Mouse (Mus musculus) cerebellum, postnatal 4 days (tissue): ENCODE data around the gene Krtap4-2.
"Not testable (repeated sequence)": the region's sequence is repeated elsewhere in the genome, so short reads cannot be mapped to it uniquely, and the experiment has no call there.

ENCODE experiments used
- DNase-seq, 2 experiments: peaks; one replicate each; pipeline ENCODE4 v3.0.0; 2022; ENCODE audit warnings: low spot score in 2 of 2, mixed read lengths in 1 of 2

Krtap4-2 gene

DNA sequence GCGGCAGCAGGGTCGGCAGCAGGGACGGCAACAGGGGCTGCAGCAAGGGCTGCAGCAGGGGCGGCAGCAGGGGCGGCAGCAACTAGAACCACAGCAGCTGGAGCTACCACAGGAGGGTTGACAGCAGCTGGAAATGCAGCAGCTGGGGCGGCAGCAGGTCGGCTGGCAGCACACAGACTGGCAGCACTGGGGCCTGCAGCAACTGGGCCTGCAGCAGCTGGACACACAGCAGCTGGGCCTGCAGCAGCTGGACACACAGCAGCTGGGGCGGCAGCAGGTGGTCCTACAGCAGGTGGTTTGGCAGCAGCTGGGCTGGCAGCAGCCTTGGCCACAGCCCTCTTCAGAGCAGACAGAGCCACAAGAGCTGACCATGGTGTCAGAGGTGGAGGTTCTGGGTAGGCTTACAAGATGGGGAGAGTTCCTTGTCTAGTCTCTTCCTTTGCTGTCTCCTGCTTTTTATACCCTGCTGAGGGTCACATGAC is at the start of gene Krtap4-2:
Gene Krtap4-2, minus strand, starts transcription at position 432 of the 482 bp plus-strand sequence.
- no peak for DNase-seq

DNA sequence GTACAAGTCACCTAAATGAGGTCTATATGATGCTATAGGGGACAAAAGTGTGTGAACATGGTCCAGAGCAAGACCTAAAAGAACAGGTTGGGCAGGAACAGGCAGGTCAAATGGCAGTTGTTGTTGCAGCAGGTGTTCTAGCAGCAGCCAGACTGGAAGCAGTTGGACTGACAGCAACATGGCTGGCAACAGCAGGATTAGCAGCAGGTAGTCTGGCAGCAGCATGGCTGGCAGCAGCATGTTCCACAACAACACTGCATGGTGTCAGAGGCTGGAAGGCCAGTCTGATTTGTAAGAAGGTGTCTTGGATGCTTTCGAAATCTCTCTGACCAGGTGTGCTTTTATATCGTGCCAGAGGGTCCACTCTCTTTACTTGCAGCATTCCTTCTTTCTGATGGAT is 48.6 kb upstream of the Krtap4-2 start:
- DNase-seq, result peak in 1 of 2 experiments; percentile 9

DNA sequence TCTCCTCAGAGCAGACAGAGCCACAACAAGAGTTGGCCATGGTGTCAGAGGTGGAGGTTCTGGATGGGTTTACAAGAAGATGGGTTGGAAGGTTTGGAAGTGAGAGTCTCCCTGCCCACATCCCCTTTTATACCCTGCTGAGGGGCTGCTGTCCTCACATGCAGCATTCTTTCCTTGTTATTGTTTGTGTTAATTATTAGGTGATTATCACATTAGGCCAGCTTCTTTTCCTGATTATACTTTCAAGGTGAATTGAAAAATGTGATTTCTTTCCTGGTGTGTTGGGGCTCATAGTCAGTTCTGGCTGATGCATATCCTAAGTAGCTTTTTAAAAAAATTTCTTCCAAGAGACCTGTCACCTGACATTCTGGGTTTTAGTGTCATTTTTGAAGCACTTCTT is 31.0 kb upstream of the Krtap4-2 start, which contains the start of gene Krtap4-6:
Gene Krtap4-6, minus strand, starts transcription at position 101 of the 400 bp plus-strand sequence.
- no peak for DNase-seq

DNA sequence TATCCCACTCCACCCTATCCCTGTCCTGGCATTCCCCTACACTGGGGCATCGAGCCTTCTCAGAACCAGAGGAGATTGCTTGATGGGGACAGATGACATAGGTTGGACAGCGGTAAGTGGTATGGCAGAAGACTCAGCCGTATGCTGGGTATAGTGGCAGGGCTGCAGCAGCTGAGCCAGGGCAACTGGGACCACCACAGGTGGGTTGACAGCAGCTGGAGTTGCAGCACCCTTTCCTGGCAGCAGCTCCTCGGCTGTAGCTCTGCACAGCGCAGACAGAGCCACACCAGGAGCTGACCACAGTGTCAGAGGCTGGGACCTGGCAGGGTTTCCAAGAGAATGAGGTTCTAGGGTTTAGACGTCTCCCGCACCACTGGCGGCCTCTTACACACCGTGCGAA is 27.9 kb upstream of the Krtap4-2 start:
- no peak for DNase-seq

DNA sequence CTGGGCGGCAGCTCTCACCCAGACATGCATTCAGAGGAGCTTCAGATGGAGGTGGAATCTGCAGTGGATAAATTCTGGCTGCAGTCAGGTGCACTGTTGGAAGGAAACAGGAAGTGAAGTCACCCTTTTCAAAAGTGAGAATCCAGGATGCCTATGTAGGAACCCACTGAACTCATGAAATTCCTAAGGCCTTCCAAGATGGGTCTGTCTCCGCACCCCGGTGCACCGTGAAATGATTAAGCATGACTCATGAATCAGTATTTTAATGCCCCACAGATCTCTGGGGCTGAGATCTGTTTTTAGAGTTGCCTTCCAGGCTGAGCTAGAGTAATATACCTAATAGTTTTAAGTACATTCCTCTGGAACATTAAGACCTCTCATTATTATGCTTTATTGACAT is 24.4 kb upstream of the Krtap4-2 start:
- DNase-seq, result no peak

DNA sequence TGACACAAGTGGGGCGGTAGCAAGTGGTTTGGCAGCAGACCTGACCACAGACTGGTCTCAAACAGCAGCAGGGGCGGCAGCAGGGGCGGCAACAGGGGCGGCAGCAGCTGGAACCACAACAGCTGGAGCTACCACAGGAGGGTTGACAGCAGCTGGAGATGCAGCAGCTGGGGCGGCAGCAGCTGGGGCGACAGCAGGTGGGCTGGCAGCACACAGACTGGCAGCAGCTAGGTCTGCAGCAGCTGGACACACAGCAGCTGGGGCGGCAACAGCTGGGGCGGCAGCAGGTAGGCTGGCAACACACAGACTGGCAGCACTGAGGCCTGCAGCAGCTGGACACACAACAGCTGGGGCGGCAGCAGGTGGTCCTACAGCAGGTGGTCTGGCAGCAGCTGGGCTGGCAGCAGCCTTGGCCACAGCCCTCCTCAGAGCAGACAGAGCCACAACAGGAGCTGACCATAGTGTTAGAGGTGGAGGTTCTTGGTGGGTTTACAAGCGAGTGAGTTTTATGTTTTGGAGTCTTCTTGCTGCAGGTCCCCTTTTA is 23.7 kb upstream of the Krtap4-2 start, which contains the start of gene Gm11563:
Gene Gm11563, minus strand, starts transcription at position 494 of the 544 bp plus-strand sequence.
- not testable (repeated sequence) for DNase-seq

DNA sequence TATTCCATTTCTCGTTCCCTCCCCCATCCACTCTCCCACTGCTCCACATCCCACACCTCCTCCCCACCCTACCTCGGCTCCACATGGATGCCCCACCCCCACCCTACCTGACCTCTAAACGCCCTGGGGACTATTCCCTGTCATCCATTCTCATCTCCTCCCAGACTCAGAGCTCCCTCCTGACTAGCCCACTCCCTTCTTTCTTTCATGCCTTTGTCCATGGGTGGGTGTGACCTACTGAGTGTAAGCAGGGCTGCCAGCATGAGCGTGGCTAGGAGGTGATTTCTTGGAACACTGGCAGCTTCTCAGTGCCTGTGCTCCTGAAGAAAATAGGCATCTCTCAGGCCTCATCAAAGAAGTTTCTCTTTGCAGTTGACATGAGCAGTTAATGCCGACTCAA is 22.2 kb upstream of the Krtap4-2 start:
- no peak for DNase-seq

DNA sequence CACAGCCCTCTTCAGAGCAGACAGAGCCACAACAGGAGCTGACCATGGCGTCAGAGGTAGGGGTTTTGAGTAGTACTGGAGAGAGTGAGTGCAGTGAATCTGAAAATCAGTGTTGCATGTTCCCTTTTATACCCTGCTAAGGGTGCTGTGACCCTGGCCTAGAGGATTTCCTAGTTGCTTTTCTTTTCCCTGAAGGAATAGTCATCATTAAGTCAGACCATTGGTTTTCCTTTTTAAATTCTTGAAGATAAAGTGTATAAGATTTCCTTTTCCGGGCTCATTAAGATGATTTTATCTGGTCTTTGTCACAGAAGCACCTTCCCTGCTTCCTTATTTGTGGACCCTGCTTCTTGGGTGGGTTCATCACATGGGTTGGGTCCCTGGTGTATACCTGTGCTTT is 15.3 kb upstream of the Krtap4-2 start, which contains the start of gene Gm11555:
Gene Gm11555, minus strand, starts transcription at position 101 of the 400 bp plus-strand sequence.
- no peak for DNase-seq

DNA sequence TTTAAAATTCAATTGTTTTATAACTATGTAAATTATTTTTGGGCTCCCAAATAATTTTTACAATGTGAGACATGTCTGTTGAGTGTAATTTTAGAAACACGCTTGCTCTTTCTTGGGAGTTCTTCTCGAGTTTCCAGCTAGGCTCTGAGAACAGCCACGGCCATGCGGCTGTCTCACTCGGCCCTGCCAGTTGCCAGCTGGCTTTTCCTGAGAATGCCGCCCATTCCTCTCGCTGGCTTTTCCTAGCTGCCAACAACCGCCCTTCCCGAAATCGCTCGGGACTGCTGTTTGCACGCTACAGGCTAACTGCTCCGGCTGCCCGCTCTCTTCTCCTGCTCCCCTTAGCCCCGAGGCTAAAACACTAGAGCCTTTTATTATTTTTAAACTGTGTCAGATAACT is 11.6 kb upstream of the Krtap4-2 start:
- DNase-seq, result no peak

DNA sequence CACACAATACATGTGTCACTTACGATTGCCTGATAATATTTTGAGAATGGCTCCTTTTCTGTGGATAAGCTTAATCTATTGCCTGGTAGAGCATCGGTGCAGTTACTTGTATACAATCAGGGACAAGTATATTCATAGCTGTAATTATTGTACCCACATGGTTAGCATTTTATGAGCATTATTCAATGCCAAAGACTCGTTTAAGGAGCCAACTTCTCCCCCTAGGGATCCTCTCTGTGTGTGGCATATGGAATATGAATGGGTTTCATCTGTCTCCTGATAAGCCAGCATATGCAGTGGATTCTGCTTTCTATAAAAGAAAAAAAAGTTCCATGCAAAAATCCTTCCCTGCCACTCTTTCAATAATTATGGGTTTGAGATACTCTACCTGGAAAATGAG is 9.5 kb upstream of the Krtap4-2 start:
- DNase-seq, result no peak

DNA sequence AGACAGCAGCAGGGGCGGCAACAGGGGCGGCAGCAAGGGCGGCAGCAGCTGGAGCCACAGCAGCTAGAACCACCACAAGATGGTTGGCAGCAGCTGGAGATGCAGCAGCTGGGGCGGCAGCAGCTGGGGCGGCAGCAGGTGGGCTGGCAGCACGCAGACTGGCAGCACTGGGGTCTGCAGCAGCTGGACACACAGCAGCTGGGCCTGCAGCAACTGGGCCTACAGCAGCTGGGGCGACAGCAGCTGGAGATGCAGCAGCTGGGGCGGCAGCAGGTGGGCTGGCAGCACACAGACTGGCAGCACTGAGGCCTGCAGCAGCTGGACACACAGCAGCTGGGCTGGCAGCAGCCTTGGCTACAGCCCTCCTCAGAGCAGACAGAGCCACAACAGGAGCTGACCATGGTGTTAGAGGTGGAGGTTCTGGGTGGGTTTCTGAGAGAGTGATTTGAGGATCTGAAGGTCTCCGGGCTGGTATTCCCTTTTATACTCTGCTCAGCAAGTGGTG is 8.8 kb upstream of the Krtap4-2 start, which contains the start of gene Krtap4-7:
Gene Krtap4-7, minus strand, starts transcription at position 455 of the 505 bp plus-strand sequence.
- not testable (repeated sequence) for DNase-seq

DNA sequence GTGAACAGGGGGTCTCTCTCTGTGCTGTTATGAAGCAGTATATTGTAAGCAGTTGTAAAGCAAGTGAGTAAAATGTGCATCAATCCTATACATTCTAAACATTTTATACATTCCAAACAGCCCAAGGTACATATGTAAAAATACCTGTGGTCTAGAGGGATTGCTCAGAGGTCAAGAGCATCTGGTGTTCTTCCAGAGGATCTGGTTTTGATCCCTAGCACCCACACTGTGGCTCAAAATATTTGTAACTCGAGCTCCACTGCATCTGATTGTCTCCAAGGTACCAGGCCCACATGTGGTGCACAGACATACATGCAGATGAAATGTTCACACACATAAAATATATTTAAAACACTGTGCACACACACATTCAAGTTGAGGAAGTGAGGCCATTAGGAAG is 6.0 kb upstream of the Krtap4-2 start:
- DNase-seq, result no peak

DNA sequence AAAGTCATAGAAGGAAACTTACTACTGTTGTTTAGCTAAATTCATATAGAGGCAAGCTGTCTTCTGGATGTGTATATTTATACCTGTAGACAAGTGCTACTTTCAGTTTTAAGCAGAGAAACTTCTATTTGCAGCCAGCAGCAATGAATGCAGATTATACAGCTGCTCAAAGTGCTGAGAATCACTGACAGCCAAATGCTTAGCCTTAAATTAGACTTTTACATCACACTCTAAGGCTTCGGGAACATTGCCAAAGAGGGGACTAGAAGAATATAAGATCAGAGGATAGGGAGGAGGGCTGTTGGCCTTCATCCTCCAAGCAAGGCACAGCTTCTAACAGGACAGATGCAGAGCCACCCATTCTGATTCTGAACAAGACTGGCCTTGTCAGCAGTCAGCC is 2.2 kb upstream of the Krtap4-2 start:
- DNase-seq, result no peak

DNA sequence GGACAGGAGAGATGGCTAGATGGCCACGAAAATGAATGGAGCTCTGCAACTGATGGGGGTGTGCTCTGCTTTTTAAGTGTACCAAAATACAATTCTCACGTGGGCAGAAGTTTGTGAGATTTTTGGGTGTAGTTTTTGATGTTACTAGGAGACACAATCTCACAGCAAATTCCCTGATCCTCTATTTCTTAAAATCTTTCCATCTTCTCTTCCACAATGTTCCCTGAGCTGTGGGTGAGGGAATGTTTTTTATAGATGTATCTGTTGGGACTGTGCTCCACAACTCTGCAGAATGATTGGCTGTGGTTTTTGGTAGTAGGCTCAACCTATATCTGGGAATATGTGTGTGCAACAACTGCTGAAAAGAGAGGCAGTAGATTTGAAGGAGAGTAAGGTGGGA is 1.6 kb downstream of the Krtap4-2 start:
- no peak for DNase-seq

DNA sequence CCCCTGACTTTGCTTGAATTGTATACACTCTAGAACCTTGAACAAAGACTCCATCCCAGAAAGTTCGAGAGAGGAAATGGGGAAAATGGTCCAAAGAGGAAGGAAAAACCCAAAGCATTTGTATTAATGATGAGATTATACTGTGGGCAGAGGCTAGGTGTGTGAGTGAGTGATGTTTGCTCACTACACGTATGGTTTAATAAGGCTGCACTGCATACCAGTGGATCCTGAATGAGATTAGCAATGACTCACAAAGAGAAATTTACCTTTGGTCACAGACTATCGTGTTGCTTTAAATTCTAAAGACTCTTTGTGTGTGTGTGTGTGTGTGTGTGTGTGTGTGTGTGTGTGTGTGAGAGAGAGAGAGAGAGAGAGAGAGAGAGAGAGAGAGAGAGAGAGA is 4.0 kb downstream of the Krtap4-2 start:
- no peak for DNase-seq

DNA sequence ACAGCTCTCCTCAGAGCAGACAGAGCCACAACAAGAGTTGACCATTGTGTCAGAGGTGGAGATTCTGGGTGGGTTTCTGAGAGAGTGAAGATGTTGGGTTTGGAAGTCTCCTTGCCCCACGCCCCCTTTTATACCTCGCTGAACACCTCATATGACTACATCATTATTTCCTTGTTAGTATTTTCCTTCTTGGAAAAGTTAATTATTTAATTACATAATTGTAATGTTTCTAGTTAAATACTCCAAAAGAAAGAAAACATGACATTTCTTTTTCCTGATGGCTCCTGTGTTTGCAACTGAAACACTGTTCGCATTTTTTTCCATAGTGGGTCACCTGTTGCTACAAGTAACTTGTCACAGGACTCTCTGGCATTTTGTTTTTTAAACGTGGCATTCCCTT is 6.7 kb downstream of the Krtap4-2 start, which contains the start of gene Krtap4-1:
Gene Krtap4-1, minus strand, starts transcription at position 101 of the 400 bp plus-strand sequence.
- DNase-seq, result no peak

DNA sequence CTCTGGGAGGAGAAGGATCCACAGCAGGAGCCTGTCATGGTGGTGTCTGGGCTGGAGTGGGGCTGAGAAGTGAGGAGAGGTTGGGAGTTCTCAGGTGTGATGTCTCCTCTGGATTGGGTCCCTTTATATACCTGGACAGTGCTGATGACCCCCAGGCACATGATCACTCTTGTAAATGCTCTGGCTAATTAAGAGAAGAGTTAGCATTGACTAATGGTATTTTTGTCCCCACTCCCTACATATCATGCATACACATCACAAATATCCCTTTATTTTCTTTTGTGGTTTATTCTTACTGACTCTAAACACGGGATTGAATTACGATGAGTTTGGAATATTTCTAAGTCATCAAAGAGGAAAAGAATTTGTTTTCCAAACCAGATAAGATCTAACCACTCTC is 14.5 kb downstream of the Krtap4-2 start, which contains the start of gene Gm11562:
Gene Gm11562, minus strand, starts transcription at position 101 of the 400 bp plus-strand sequence.
- no peak for DNase-seq

DNA sequence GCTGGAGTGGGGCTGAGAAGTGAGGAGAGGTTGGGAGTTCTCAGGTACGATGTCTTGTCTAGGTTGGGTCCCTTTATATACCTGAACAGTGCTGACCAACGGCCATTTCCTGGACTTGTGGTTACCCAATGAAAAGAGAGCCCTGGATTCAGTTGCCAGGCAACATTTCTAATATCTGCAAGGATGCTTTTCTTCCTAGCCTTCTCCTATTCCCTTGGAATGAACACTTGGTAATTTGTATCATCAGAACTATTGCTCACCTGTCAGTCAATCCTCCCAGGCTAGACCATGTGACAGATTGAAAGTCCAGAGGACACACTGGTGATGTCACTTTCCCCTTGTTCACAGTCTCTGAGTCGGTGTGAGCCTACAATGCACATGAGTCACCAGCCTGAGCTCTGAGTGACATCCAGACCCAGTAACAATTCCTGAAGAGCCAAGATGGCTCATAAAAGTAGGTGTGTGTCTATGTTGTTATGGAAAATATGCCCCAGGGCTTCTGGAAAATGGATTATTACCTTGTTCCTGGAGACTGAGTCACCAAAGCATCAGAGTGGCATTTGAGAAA is 20.0 kb downstream of the Krtap4-2 start, which contains the start of gene Krtap2-4:
Gene Krtap2-4, minus strand, starts transcription at position 51 of the 568 bp plus-strand sequence.
- no peak for DNase-seq

DNA sequence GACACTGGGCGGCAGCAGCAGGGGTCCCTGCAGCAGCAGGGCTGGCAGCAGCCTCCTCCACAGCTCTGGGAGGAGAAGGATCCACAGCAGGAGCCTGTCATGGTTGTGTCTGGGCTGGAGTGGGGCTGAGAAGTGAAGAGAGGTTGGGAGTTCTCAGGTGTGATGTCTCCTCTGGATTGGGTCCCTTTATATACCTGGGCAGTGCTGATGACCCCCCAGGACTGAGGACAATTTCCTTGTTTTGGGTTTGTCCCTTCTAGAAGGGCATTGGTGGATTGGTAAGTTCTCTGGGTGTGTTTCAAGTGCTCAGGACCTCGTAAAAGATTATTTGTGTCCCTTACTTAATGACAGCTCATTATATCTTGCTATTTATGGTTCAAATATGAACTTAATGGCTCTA is 24.8 kb downstream of the Krtap4-2 start, which contains the start of gene Gm11937:
Gene Gm11937, minus strand, starts transcription at position 101 of the 400 bp plus-strand sequence.
- not testable (repeated sequence) for DNase-seq

DNA sequence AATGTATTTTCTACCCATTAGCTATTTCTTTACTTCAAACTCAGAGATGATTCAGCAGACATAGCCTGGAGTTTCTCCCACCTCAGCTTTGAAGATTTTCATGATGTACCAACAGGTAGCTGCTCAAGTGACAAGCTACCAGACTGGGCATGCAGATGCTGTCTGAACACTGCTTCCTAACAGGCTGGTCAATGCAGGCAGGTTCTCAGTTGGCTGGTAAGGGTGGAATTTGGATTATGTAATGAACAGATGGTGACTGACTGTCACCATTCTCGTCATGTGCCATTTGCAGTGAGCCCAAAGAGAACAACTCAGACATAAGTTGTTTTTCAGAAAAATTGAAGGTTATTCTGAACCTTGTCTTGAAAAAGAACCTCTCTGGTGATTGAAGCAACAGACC is 25.8 kb downstream of the Krtap4-2 start:
- DNase-seq, result no peak

DNA sequence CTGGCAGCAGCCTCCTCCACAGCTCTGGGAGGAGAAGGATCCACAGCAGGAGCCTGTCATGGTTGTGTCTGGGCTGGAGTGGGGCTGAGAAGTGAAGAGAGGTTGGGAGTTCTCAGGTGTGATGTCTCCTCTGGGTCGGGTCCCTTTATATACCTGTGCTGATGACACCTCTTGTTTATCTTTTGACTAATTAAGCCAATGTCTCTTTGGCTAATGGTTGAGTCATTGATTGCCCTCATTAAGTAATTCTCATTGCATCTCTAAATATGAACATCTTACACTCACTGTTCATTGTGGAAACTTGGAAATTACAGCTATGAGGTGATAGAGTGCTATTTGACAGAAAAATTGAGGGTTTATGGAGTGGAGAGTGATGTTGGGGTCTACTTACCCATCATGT is 31.7 kb downstream of the Krtap4-2 start, which contains the start of gene Gm11938:
Gene Gm11938, minus strand, starts transcription at position 101 of the 400 bp plus-strand sequence.
- not testable (repeated sequence) for DNase-seq

DNA sequence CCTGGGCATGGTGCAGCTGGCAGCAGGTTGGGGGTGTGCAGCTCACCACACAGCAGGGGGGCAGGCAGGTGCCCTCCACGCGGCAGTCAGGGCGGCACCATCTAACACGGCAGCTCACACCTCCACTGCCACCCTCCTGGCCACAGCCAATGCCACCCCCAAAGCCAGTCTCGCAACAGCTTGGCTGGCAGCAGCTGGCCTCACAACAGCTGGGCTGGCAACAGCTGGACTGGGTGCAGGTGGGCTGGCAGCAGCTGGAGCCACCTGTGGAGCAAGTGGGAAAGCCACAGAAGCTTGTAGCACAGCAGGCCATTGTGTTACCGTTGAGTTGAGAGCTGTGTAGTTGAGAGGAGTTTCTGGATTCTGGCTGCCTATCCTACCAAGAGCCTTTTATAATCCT is 37.1 kb downstream of the Krtap4-2 start, which contains the start of gene Krtap9-3:
Gene Krtap9-3, minus strand, starts transcription at position 364 of the 400 bp plus-strand sequence.
- DNase-seq, result not testable (repeated sequence)
